Mouse (Mus musculus): ENCODE measurements around the gene Pik3r2. TPM values are rescaled to one million over a fixed set of nuclear protein-coding genes. Genes with fewer than 3 reads are reported as not detected.

The Pik3r2 gene
- polyA plus RNA-seq, 1 experiment from 2014 or later, result 61.6 TPM

- peaks cover 6% of the 10 kb centered on the region; the same call in 1 of the 2 replicates for H3K4me1 ChIP-seq (replicated peaks; ENCODE audit: control insufficient read depth, insufficient read depth, low read length)
- H3K9me3 ChIP-seq (ENCODE audit: control insufficient read depth, low read length), result no peaks in the 10 kb centered on the region
These were observed 15.6 kb downstream of the Pik3r2 start, which contains the start of gene Mpv17l2 for GRCm38 (mm10) chr8:70760775-70761406. Gene Mpv17l2 (minus strand): TSS chr8:70760946.

GRCm38 (mm10) chr8:70760350-70760749 lies 16.2 kb downstream of the Pik3r2 start:
- Histone ChIP-seq H3K27ac (ENCODE audit: low read depth, low read length) (peak overlapping the region; percentile 53; the same call in 1 of the 2 replicates), H3K4me3 (ENCODE audit: low read depth, low read length) (peak overlapping the region; percentile 65), H3K27me3 (ENCODE audit: control insufficient read depth, insufficient read depth, low read length) (no peaks in the 10 kb centered on the region), H3K4me2 (ENCODE audit: low read depth, low read length, severe bottlenecking) (peak overlapping the region; percentile 98), H3K9ac (ENCODE audit: low read length) (peak overlapping the region; percentile 75), H3K9me3 (ENCODE audit: control insufficient read depth, low read length) (no peaks in the 10 kb centered on the region), H3K4me1 (replicated peaks; ENCODE audit: control insufficient read depth, insufficient read depth, low read length) (peaks cover 6% of the 10 kb centered on the region; the same call in 1 of the 2 replicates), H3K36me3 (ENCODE audit: control insufficient read depth, insufficient read depth, low read length) (no peaks in the 10 kb centered on the region)
- under 1% methylated on average over 22 of the region's 22 CpGs for WGBS
- DNase-seq (ENCODE audit: low spot score), result no peak
- peak; percentile 19 for ATAC-seq (replicated peaks; ENCODE audit: low FRiP score)

More at GRCm38 (mm10) chr8:70760775-70761406, 15.6 kb downstream of the Pik3r2 start, which contains the start of gene Mpv17l2:
- DNase-seq (ENCODE audit: low spot score) (peak; percentile 97), ATAC-seq (replicated peaks; ENCODE audit: low FRiP score) (peak; percentile 96)
- WGBS, result under 1% methylated on average over 55 of the region's 55 CpGs
- Histone ChIP-seq H3K27me3 (ENCODE audit: control insufficient read depth, insufficient read depth, low read length) (no peaks in the 10 kb centered on the region), H3K27ac (ENCODE audit: low read depth, low read length) (peak within 1 kb of the TSS; percentile 53; the same call in 1 of the 2 replicates), H3K4me3 (ENCODE audit: low read depth, low read length) (peak within 1 kb of the TSS; percentile 65), H3K4me2 (ENCODE audit: low read depth, low read length, severe bottlenecking) (peak within 1 kb of the TSS; percentile 98), H3K9ac (ENCODE audit: low read length) (peak within 1 kb of the TSS; percentile 75), H3K36me3 (ENCODE audit: control insufficient read depth, insufficient read depth, low read length) (no peaks in the 10 kb centered on the region)

- no peak overlapping the region for H3K27ac ChIP-seq (ENCODE audit: low read depth, low read length)
- no peaks in the 10 kb centered on the region for H3K27me3 ChIP-seq (ENCODE audit: control insufficient read depth, insufficient read depth, low read length)
- no peak overlapping the region for H3K4me2 ChIP-seq (ENCODE audit: low read depth, low read length, severe bottlenecking)
- WGBS, result 77% methylated on average over 19 of the region's 19 CpGs
- DNase-seq (ENCODE audit: low spot score), result peak; percentile 55
- no peak for ATAC-seq (replicated peaks; ENCODE audit: low FRiP score)
- no peak overlapping the region for H3K4me3 ChIP-seq (ENCODE audit: low read depth, low read length)
- peaks cover 6% of the 10 kb centered on the region; the same call in 1 of the 2 replicates for H3K4me1 ChIP-seq (replicated peaks; ENCODE audit: control insufficient read depth, insufficient read depth, low read length)
- no peaks in the 10 kb centered on the region for H3K36me3 ChIP-seq (ENCODE audit: control insufficient read depth, insufficient read depth, low read length)
- no peak overlapping the region for H3K9ac ChIP-seq (ENCODE audit: low read length)
- no peaks in the 10 kb centered on the region for H3K9me3 ChIP-seq (ENCODE audit: control insufficient read depth, low read length)
These were observed 17.6 kb downstream of the Pik3r2 start for GRCm38 (mm10) chr8:70758616-70759561.

GRCm38 (mm10) chr8:70758308-70758615 lies 18.3 kb downstream of the Pik3r2 start:
- DNase-seq (ENCODE audit: low spot score), result no peak
- H3K9me3 ChIP-seq (ENCODE audit: control insufficient read depth, low read length), result no peaks in the 10 kb centered on the region
- no peak for ATAC-seq (replicated peaks; ENCODE audit: low FRiP score)
- 89% methylated on average over 7 of the region's 7 CpGs for WGBS
- no peaks in the 10 kb centered on the region for H3K27me3 ChIP-seq (ENCODE audit: control insufficient read depth, insufficient read depth, low read length)
- H3K4me2 ChIP-seq (ENCODE audit: low read depth, low read length, severe bottlenecking), result no peak overlapping the region
- H3K4me1 ChIP-seq (replicated peaks; ENCODE audit: control insufficient read depth, insufficient read depth, low read length), result peaks cover 6% of the 10 kb centered on the region; the same call in 1 of the 2 replicates
- H3K9ac ChIP-seq (ENCODE audit: low read length), result no peak overlapping the region
- no peak overlapping the region for H3K4me3 ChIP-seq (ENCODE audit: low read depth, low read length)
- no peak overlapping the region for H3K27ac ChIP-seq (ENCODE audit: low read depth, low read length)
- H3K36me3 ChIP-seq (ENCODE audit: control insufficient read depth, insufficient read depth, low read length), result no peaks in the 10 kb centered on the region

GRCm38 (mm10) chr8:70757523-70758307 lies 18.8 kb downstream of the Pik3r2 start:
- Histone ChIP-seq H3K4me1 (replicated peaks; ENCODE audit: control insufficient read depth, insufficient read depth, low read length) (peaks cover 6% of the 10 kb centered on the region; the same call in 1 of the 2 replicates), H3K9ac (ENCODE audit: low read length) (no peak overlapping the region), H3K27ac (ENCODE audit: low read depth, low read length) (no peak overlapping the region), H3K9me3 (ENCODE audit: control insufficient read depth, low read length) (no peaks in the 10 kb centered on the region), H3K36me3 (ENCODE audit: control insufficient read depth, insufficient read depth, low read length) (no peaks in the 10 kb centered on the region), H3K4me3 (ENCODE audit: low read depth, low read length) (no peak overlapping the region), H3K27me3 (ENCODE audit: control insufficient read depth, insufficient read depth, low read length) (no peaks in the 10 kb centered on the region), H3K4me2 (ENCODE audit: low read depth, low read length, severe bottlenecking) (no peak overlapping the region)
- 71% methylated on average over 22 of the region's 22 CpGs for WGBS
- DNase-seq (ENCODE audit: low spot score) (peak; percentile 55), ATAC-seq (replicated peaks; ENCODE audit: low FRiP score) (no peak)

GRCm38 (mm10) chr8:70756476-70757040 lies 20.0 kb downstream of the Pik3r2 start:
- H3K9me3 ChIP-seq (ENCODE audit: control insufficient read depth, low read length), result no peaks in the 10 kb centered on the region
- no peak overlapping the region for H3K4me2 ChIP-seq (ENCODE audit: low read depth, low read length, severe bottlenecking)
- H3K36me3 ChIP-seq (ENCODE audit: control insufficient read depth, insufficient read depth, low read length), result no peaks in the 10 kb centered on the region
- peaks cover 6% of the 10 kb centered on the region; the same call in 1 of the 2 replicates for H3K4me1 ChIP-seq (replicated peaks; ENCODE audit: control insufficient read depth, insufficient read depth, low read length)
- no peak overlapping the region for H3K4me3 ChIP-seq (ENCODE audit: low read depth, low read length)
- no peak for ATAC-seq (replicated peaks; ENCODE audit: low FRiP score)
- no peaks in the 10 kb centered on the region for H3K27me3 ChIP-seq (ENCODE audit: control insufficient read depth, insufficient read depth, low read length)
- WGBS, result 91% methylated on average over 6 of the region's 6 CpGs
- H3K27ac ChIP-seq (ENCODE audit: low read depth, low read length), result no peak overlapping the region
- no peak overlapping the region for H3K9ac ChIP-seq (ENCODE audit: low read length)
- peak; percentile 49 for DNase-seq (ENCODE audit: low spot score)

GRCm38 (mm10) chr8:70755661-70756475 lies 20.6 kb downstream of the Pik3r2 start:
- ATAC-seq (replicated peaks; ENCODE audit: low FRiP score), result no peak
- Histone ChIP-seq H3K4me3 (ENCODE audit: low read depth, low read length) (no peak overlapping the region), H3K36me3 (ENCODE audit: control insufficient read depth, insufficient read depth, low read length) (no peaks in the 10 kb centered on the region), H3K27ac (ENCODE audit: low read depth, low read length) (no peak overlapping the region), H3K4me1 (replicated peaks; ENCODE audit: control insufficient read depth, insufficient read depth, low read length) (peaks cover 5% of the 10 kb centered on the region; the same call in 1 of the 2 replicates), H3K9ac (ENCODE audit: low read length) (no peak overlapping the region), H3K27me3 (ENCODE audit: control insufficient read depth, insufficient read depth, low read length) (no peaks in the 10 kb centered on the region), H3K4me2 (ENCODE audit: low read depth, low read length, severe bottlenecking) (no peak overlapping the region; the same call in 1 of the 2 replicates), H3K9me3 (ENCODE audit: control insufficient read depth, low read length) (no peaks in the 10 kb centered on the region)
- peak; percentile 49 for DNase-seq (ENCODE audit: low spot score)
- 86% methylated on average over 24 of the region's 24 CpGs for WGBS
